Mouse (Mus musculus) layer of hippocampus, adult 11-12 months (tissue): ENCODE data around the gene Cacnb4.

Source experiments
- DNase-seq: peaks from one replicate; pipeline ENCODE4 v3.0.0; 2022; ENCODE audit warnings: low spot score

Gene Cacnb4

GRCm38 (mm10) chr2:52422871-52423610, 253.6 kb downstream of the Cacnb4 start:
- no peak for DNase-seq

- DNase-seq = no peak
Measured at GRCm38 (mm10) chr2:52421197-52421596, 255.4 kb downstream of the Cacnb4 start.

DNA sequence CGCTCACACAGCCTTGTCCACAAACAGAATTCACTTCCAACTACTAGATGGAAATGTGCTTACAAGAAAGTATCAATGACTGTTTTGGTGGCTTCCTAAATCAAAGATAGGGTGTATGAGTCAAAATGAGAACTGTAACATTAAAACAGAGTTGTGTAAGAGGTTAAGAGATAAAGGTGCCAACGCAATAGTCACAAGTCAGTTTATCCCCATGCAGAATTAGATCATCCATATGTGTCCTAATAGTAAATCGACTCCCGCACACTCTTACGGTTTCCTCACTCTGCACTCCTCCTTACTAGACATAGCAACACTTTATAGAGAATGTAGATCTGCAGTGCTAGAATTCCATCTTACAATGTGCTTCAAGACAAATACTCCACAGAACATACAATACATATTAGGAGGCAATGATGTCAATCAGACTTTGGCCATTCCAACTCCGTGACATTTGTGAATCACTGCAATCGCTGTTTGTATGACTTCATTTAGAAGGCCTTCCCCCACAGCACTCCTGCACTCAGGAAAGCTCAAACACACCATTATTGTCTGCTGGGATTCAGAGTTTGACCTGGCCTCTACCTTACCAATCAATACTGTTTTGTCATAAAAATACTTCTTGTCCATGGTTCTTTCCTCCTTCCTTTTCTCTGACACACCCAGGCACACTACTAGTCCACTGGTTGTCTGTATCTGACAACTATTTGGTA, 256.5 kb downstream of the Cacnb4 start:
- no peak for DNase-seq

- DNase-seq = no peak
Measured at GRCm38 (mm10) chr2:52419295-52419694, 257.3 kb downstream of the Cacnb4 start.

DNA sequence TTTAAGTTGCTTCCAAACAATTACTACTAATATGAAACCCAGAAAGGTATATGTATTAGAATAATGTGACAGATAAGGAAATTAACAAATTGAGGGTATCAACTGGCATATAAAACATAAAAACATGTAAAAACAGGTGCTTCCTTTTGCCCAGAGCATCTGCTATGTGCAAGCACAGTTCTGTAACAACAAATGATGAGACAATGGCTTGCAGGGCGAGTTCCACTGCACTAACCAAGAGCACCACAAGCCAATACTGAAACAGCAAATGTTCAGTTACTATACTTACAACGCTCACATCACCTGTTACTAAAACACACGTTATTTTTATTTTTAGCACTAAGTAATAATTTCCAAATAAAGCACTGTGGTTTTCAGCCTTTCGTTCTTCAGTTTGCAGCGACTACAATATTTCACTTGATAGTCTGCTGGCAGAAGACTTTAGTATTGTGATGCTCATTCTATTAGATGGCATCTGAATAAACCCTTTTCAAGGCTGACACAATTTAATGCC, 264.1 kb downstream of the Cacnb4 start:
- DNase-seq = no peak

DNA sequence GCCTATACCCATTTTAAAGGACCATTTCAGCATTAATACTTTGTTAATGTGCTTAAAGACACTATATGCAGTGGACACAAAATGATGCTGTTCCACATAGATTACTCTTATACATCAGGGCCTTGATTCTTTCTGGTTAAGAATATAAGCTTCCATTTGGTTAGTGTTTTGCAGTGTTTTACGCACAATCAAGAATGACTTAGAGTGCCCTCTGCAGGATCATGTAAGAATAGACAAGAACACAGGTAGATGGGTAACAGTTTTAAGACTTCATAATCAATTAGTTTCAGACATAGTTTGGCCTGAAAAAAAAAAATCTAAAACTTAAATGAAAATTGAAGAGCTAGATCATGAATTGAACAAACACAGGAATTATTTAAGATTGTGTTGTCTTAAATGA, 270.2 kb downstream of the Cacnb4 start:
- no peak for DNase-seq

GRCm38 (mm10) chr2:52405238-52405637, 271.4 kb downstream of the Cacnb4 start:
- DNase-seq = no peak

DNA sequence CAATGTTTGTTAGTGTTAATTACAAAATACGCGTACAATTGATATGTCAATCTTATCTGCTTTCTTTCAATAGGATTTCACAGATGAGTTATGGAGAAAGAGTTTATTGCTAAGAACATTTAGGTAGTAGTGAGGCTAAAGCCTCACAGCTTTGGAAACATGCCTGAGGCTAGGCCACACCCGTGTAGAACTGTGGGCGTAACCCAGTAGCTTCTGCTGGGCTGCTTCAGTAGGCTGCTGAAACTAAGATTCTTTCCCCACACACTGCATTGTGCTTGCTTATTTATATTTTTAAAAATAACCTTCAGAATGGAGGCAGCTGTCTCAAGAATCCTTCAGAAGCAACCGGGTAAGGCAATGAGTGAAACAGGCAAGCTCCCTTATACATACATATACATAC, 282.1 kb downstream of the Cacnb4 start:
- no peak for DNase-seq

DNA sequence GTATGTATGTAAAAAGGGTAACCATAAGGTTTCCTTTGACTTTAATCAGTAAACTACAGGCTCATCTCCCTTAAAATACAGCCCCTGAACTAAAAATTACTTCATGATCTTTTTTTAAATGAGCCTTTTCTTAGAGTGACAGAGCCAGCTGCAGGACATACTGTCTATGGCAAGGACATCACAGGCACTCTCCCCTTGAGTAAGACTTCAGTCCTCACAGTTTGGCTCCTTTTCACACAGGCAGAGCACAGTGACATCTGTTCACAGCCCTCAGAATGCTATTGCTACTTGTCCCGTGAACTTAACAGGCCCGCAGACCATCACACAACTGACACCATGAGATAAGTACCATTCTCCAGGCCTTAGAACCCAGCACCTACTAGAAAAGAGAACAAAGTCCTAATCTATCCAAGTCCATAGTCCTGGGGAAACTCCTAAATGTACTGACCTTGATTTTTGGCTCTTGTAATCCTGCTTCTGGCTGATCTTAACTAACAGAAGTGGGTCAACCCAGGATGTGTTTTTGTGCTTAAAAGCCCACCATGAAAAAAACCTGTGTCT, 286.1 kb downstream of the Cacnb4 start:
- no peak for DNase-seq

DNA sequence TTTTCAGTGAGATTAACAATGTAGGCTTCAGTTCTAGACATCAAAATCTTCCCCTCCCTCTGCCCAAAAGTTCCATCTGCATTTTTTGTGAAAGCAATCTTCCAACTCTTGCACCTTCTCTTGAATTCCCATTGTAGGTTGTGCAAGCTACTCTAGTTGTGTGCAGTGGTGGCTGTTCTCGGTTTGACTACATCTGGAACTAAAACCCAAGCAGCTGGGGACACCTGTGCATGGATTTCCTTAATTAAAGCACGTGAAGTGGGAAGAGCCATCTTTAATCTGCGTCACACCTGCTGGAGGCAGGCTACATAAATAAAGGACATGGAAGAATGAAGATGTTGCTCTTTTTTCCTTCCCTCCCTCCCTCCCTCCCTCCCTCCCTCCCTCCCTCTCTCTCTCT, 286.7 kb downstream of the Cacnb4 start:
- DNase-seq = no peak

DNA sequence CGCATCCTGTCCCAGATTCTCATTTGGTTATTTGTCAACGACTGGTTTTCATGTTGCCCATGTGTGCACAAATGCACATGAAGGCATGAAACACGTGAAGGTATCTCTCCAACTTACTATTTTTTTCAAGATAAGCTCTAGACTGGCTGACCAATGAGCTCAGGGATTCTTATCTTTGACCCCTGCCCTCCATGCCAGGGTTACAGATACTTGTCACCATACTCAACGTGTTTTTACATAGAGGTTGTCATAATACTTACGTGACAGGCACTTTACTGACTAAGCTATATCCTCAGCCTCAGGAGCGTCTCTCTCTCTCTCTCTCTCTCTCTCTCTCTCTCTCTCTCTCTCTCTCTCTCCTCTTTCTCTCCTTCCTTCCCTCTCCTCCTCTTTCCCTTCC, 290.2 kb downstream of the Cacnb4 start:
- no peak for DNase-seq

- DNase-seq = no peak
Measured at GRCm38 (mm10) chr2:52386037-52386436, 290.6 kb downstream of the Cacnb4 start.

DNA sequence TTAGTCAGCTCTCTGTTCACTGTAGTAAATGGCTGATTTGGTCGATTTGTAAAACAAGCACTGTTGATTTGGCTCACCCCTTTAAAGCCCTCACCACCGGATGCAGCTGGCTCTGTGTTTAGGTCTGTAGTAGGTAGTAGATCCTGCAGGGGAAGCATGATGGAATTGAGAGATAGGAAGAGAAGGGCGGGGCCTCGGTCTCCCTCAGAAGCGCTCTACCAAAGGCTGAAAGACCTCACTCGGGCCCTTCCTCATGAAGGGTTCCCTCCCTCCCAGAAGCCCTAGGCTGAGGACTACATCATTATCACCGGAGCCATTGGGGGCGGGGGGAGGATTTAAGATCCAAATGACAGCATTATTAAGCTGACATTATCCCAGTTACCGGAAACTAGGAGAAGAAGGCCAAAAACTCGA, 297.8 kb downstream of the Cacnb4 start:
- DNase-seq = no peak

- DNase-seq = no peak
Measured at GRCm38 (mm10) chr2:52378448-52378804, 298.2 kb downstream of the Cacnb4 start, which contains the start of gene Neb. Gene Neb (minus strand): TSS chr2:52378474.
